Mouse (Mus musculus): ENCODE results near the gene Irf5.
A peak's percentile ranks its signal among the peaks of the same experiment; 100 is the strongest.

Irf5 gene

DNA sequence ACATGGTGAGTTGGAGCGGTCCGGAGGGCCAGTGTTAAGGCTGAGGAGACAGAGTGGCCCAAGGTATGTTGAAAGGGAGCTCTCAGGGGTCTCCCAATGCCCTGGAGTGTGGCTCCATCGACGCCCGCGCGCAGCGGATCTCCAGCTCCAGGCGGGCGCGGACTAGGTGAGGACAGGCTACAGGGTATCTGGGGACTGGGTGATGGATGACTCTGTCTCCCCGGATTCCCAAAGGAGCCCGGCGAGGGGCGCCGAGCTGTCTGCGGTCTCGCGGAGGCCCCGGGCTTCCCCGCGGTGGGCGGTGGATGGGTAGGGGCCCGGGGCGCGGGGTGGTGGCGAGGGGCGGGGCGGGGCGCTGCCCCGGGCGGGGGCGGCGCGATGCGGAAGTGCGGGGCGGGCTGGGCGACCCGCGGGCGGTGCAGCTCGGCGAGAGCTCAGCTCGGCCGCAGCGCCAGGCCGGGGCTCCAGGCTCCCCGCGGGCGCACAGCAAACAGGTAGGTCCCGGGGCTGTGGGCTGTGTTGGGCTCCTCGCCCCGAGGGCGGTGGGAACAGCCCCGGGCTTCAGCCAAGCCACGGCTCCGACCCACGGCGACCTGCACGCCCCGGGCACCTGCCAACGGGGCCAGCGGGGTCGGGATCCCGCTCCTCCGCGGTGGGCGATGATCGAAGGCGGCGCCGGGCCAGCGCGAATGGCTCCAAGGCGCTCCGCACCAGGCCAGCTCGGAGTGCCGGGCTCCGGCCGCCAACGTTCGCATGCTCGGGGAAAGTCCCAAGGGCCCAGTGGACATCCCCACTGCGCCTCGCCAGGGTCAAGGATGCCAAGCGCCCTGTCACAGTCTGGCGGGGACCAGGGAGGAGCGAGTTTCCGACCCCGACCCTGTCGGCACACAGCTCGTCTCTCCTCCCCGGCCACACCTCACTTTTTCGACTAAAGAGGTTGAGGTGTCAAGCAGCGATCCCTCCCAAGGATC lies at the start of gene Irf5:
TSS of gene Irf5 (plus strand) at position 345 of the 971 bp plus-strand sequence.
- peak; percentile 51 for DNase-seq (ENCODE audit: low spot score)

DNA sequence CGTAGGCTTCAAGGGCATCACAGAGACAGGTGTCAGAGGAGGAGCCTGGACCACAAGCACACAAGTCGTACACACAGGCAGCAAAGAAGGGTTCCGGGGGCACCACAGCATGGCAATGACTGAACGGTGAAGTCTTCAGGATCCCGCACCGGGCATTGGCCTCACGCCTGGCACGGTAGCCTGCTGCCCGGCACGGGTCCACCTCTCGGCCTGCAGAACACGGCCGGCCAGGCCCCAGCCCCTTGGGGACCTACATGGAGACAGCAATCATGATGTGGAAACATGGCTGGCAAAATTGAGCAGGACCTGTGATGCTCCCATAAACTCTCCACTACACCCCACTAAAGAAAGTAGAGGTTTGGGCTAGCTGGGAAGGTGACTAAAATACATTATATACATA lies 43.7 kb upstream of the Irf5 start:
- DNase-seq (ENCODE audit: low spot score), result no peak

DNA sequence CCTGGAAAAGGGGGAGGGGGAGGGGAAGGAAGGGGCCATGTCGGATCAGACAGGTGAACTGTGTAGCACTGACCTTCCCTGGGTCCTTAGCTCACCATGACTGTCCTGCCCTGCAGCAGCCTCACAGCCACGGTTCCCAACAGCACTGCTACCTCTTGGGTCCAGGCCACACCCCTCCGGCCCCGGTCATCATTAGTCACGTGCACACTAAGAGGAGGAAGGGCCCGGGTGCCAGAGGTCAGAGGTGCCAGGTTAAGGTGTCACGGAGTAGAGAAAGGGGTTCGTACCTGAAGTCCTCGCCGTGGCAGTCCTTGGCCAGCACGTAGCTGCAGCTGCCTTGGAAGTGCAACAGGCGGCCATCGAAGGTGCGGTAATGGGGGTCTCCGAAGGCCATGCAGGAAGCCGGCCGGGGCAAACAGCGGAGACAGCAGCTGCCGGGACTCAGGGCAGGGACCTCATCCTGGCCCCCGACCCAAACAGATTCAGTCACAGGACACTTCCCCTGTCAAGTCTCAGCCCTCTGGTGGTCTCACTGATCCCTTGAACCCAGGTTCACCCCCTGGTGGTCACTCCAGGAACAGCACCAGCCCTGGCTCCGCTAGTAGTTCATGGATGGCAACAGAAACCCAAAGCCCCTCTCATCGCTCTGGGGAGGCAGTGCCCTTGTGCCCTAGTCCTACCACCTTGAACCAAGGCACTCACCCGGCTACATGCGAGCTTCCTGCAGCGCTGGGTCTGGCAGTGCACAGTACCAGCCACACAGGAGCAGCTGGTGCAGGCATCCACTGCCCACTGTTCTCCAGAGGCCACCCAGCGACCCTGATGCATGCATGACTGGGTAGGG lies 41.5 kb upstream of the Irf5 start:
- DNase-seq (ENCODE audit: low spot score), result peak; percentile 94

GRCm38 (mm10) chr6:29485951-29486350 lies 40.5 kb upstream of the Irf5 start:
- no peak for DNase-seq (ENCODE audit: low spot score)

- DNase-seq (ENCODE audit: low spot score), result no peak
Observed at GRCm38 (mm10) chr6:29494101-29494500, 32.3 kb upstream of the Irf5 start.

DNA sequence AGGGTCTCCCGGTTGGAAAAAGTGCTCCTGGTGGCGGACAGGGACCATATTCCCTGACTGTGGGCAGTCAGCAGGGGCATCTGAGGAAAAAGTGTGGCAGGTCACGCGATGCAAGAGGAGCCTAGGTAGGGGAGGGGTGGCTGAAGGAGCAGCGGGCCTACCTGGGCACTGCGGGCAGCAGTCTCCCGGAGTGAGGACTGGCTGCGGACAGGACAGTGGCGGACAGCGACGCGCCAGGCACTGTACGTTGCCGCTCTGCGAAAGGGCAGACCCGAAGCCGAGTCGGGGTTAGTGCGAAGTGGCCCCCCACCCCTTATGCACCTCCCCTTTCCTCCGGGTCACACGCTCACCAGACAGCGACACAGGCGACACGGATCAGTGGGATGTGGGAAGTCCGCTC lies 30.2 kb upstream of the Irf5 start:
- no peak for DNase-seq (ENCODE audit: low spot score)

DNA sequence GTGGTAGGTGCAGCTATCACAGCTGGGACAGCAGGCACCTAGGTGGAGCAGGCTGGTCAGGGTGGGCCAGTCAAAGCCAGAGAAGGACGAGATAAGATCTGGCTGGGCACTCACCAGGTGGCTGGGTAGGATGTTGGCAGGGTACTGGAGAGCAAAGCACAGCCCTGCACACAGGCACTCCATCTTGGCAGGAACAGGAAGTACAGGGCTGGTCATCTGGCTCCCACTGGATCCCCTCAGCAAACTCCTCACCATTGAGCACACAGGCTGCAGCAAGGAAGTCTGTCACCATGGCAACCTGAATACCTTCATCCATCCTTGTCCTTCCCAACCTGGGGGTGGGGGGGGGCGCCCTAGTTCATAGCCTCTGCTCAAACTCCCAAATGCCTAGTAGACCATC lies 28.6 kb upstream of the Irf5 start:
- DNase-seq (ENCODE audit: low spot score), result no peak

DNA sequence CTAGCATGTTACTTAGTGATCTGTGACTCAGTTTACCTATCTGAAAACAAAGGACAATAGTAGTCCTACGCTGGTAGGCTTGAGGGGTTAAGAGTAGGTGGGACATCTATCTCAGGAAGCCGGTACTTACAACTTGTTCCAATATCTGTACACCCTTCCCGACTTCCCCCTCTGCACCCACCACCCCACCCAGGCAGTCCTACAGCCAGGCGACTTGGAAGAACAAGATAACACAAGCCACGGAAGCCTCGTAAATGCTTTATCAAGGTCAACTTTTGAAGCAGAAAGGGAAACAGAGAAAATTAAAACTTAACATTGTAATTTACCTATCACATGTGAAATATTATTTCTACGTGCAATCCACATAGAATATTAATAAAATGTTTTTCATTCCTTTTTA lies 26.2 kb upstream of the Irf5 start:
- DNase-seq (ENCODE audit: low spot score), result no peak

DNA sequence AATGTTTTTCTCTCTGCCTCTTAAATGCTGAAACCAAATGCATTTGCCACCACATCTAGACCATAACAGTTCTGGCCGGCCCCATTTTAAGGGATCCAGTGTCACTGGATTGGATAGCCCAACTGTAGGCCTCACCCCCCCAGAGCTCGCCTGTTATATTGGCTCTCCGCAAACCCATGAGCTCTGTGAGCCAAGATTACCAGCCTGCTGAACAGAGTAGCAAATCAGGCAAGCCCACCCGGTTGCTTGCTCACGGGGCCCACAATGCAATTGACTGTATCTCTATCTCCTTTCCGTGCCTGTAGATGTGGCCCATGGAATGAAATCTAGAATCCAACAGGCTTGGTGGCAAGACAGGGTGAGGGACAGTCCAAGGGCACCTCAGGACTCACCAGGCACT lies 25.6 kb upstream of the Irf5 start:
- no peak for DNase-seq (ENCODE audit: low spot score)

DNA sequence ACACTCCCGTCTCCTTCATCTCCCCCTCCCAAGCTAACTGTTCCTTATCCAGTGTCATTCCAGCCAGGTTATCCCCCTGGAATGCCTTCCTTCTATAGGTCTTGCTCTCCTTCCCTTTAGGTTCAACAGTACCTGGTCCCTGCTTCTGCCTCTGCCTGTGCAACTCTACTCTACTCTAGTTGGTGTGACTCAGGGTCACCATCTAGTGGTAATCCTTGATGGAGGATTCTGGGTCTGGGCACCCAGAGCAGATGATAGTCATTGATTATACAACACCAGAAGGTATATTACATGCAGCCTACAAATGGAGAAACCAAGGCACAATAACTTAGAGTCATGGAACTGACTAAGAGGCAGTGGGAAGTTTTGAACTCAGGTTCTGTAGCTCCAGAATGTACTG lies 24.8 kb upstream of the Irf5 start:
- DNase-seq (ENCODE audit: low spot score), result no peak

DNA sequence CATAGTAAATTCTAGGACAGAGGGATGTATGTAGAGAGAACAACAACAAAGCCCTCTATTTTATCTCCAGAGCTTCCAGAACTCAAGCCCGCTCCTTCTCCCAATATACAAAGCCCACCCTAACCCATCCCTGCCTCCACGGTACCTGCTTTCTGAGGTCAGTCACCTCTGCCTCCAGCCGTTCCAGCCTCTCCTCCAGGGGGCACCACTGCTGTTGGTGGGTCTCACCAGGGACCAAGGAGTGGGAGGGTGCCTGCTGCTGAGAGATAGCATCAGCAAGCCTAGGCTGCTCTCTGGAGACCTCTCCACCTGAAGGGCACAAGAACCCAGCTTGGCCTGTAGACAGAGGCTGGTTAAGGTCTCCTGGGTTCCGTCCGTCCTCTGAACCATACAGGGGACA lies 20.9 kb upstream of the Irf5 start:
- DNase-seq (ENCODE audit: low spot score), result no peak

DNA sequence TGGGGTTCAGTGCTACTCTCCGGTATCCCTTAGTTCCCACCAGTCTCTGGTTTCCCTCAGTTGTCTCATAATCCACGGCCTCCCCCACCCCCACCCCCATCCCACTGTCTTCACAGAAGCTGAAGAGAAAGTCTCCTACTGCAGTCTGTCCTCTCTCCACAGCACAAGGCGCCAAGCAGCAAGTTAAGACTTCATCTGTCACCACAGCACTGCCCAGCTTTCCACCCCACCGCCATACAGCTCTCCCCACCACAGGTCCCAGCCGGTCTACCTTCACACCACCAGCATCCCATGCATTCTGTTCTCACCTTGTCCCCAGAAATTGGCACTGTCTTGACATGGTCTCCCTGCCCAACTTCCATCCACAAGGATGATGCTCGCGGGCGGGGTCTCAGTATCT lies 19.6 kb upstream of the Irf5 start:
- no peak for DNase-seq (ENCODE audit: low spot score)

DNA sequence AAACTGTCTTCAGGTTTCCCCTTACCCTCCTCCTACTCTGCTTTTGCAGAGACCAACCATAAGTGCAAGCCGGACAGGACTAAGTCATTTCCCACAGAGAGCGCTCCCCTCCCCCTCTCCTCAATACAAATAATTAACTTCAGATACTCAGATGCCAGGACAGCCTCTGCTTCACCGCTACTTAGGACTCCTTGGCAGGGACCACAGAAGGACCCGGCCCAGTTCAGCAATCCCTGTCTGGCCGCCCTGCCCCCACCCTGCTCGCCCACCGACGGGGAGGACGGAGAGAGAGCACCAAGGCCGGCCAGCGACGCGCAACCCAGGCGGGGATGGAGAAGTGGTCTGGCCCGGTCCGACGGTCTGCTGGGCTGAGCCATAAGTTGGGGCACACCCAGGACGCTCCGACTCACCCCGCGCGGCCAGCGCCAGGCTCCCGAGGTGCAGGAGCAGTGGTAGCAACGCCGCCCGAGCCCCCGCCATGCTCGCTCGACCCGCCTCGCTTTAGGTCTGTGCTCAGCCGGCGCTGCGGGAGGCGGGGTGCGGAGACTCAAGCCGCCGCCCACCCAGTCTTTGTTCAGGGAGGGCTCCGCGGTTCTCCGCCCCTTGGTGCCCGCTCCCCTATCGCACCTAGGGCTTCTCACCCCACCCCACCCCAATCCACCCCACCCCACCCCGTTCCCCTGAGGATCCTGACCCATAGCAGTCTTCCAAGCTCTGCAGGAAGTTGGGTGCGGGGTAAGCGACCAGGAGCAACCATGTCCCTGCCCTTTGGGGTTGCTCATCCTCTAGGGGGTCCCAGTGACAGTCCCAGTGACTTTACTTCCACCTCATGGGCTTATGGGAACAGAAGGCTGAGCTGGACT lies 18.7 kb upstream of the Irf5 start, which contains the start of gene Kcp:
TSS of gene Kcp (minus strand) at position 506 of the 863 bp plus-strand sequence.
- DNase-seq (ENCODE audit: low spot score), result peak; percentile 71

DNA sequence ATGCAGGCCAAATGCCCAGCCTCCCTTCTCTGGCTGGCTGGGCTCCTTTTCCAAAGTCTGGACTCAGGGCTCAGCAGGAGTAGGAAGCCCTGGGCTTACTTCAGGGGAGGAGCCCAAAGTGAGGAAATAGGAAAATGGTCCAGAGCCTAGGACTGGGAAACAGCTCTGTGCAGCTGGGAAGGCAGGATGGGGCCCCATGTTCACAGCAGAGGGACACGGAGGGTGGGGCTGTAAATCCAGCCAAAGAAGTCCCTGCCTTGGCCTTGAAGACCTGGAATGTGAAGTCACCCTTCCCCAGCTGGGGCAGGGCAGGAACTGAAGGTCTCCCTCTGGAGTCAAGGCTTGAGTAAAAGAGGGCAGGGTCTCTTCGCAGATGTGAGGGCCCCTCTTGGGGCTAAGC lies 17.3 kb upstream of the Irf5 start:
- DNase-seq (ENCODE audit: low spot score), result no peak

- peak; percentile 94 for DNase-seq (ENCODE audit: low spot score)
Observed at GRCm38 (mm10) chr6:29513284-29513683, 13.1 kb upstream of the Irf5 start.

GRCm38 (mm10) chr6:29517139-29517538 lies 9.3 kb upstream of the Irf5 start:
- peak; percentile 83 for DNase-seq (ENCODE audit: low spot score)

GRCm38 (mm10) chr6:29522626-29523300 lies 3.7 kb upstream of the Irf5 start:
- DNase-seq (ENCODE audit: low spot score), result no peak

GRCm38 (mm10) chr6:29523301-29524033 lies 3.0 kb upstream of the Irf5 start:
- DNase-seq (ENCODE audit: low spot score), result no peak

DNA sequence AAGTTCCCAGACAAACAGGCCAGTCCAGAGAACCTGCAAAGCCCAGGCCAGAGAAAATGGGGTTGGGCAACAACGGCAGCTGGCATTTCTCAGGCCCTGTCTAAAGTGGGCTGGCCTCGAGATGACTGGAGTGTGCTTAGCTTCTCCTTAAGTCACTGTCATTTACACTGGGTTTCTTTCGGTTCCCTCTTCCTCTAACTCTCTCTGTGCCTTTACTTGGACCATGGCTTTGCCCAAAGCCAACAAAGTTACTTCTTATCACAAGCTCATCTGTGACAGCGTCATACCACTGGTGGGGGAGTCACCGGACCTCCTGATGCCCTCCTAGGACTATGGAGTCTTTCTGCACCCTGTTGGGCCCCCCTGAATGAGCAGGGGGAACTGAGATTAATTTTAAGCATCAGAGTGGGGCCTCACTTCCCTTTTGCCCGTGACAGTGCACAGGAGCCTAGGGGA lies 2.4 kb upstream of the Irf5 start:
- DNase-seq (ENCODE audit: low spot score), result peak; percentile 36

- DNase-seq (ENCODE audit: low spot score), result peak; percentile 23
Observed at GRCm38 (mm10) chr6:29525256-29525655, 1.2 kb upstream of the Irf5 start.
